Mouse (Mus musculus) ovary, postnatal 14 days (tissue): ENCODE data around the gene Rnf8.

Experiments used
- DNase-seq: peaks from one replicate; pipeline ENCODE4 v3.0.0; 2022; ENCODE audit warnings: low spot score

Gene Rnf8

DNA sequence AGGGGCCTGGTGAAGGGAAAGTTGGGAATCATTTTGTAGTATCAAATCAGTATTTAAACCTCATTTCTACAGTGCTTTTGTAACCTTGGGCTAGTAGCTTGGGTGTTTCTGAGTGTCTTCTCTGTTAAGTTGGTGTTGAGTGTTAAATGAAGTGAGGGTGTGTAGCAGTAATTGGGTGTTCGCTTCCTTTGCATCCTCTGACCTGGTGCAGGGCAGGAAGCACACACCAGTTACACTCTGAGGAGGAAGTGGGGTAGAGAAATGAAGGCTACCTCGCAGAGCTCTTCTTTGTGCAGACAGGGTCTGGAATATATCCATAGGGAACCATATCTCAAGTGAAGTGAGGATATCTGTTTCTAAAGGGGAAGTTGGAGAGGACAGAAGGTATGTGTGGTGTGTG is 66.3 kb downstream of the Rnf8 start:
- no peak for DNase-seq

DNA sequence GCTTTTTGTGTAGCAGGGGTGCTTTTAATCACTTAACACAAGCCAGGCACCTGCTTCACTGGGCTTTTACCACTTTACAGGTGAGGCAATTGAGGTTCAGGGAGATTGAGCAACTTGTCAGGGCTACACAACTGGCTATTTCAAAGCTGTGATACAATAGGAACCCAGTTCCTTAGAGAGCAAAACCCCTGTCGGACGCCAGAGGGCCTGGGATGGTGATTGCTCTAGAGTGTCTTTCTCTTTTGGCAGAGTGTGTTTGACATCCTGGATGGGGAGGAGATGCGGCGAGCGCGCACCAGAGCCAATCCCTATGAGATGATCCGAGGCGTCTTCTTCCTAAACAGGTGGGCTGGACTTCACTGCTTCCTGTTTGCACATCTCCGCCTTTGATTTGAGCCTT is 67.1 kb downstream of the Rnf8 start:
- DNase-seq, result no peak

- DNase-seq, result no peak
Measured at GRCm38 (mm10) chr17:29682261-29682660, 67.7 kb downstream of the Rnf8 start.

DNA sequence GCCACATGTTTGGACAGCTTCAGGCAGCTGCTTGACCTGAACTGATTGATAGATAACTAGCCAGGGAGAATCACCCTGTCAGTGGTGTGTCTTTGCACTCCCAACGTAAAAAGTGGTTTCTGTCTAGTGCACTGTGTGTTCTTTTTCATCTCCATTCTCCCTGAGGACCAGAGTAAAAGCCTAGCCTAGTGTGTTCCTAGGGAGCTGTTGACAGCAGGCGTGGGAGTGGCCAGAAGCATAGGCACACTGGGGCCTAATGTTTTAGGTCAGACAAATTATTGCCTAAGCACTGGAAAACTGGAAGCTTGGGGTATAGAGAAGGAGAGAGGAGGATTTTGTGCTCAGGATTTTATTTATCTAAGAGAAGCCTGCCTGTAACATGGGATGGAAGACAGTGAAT is 68.5 kb downstream of the Rnf8 start:
- no peak for DNase-seq

DNA sequence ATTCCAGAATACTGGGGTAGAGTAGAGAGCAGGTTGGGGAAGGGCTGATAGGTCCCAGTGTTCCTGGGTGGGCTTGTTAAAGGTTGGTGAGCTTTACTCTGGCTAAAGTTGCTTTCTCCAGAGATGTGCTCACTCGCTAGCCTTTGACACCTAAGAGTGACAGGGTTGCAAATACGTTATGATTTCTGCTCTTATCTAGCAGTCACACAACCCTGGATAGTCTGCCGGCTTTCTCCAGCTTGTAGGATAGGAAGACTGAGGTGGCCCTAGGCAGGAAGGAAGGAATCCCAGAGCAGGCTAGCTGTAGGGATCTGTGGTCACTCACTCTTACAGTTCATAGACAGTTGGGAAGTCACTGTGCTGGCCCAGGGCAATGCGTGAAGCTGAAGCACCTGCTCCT is 69.7 kb downstream of the Rnf8 start:
- no peak for DNase-seq

DNA sequence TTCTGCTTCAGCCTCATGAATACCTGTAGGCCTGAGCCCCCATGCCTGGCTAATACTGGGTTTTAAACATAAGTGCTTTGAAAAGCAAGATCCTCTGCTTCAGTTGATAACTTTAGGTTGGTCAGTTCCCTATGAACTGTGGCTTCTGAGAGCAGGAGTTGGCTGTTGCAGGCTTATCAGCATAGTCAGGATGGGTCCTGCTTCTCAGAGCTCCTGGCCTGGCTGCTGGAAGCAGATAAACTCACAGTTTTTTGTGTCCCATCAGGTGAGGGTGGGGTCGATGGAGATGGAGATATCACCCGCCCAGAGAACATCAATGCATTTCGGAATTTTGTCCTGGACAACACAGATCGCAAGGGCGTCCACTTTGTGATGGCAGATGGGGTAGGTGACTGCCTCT is 72.2 kb downstream of the Rnf8 start:
- no peak for DNase-seq

DNA sequence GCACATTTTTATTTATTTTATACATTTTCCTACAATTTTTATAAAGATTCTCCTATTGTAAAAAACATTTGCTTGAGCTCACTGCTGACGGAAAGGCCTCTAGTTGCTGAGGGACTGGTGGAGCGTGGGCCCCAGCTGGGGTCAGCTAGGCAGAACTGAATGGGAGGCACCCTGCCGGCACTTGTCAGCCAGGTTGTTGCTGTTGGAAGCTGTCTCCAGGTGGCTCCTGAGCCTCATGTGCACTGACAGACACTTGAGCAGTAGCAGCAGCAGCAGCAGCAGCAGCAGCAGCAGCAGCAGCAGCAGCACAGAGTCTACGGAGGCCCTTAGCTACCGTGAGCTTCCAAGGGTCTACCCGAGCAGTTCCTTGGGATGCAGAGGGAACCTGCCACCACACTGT is 72.8 kb downstream of the Rnf8 start:
- no peak for DNase-seq

GRCm38 (mm10) chr17:29688610-29689009 is 74.0 kb downstream of the Rnf8 start:
- DNase-seq, result no peak

- DNase-seq, result no peak
Measured at GRCm38 (mm10) chr17:29690257-29690656, 75.7 kb downstream of the Rnf8 start.

DNA sequence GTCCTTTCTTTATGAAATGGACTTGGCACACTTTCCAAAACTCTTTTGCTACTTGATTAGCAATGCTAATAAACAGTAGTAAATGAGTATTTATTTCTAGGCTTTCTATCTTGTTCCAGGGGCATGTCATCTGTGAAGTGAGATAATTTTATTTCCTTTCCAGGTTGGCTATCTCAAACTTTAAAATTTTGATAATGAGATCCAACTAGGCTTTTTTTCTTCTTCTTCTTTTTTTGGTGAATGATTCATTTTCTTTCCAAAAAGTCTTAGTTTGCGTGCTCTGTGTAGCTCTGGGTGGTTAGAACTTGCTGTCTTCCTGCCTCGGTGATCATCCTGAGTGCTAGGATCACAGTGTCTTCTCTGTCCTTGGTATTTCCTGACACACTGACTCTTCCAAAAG is 78.2 kb downstream of the Rnf8 start:
- no peak for DNase-seq

- no peak for DNase-seq
Measured at GRCm38 (mm10) chr17:29693571-29693970, 79.0 kb downstream of the Rnf8 start.

DNA sequence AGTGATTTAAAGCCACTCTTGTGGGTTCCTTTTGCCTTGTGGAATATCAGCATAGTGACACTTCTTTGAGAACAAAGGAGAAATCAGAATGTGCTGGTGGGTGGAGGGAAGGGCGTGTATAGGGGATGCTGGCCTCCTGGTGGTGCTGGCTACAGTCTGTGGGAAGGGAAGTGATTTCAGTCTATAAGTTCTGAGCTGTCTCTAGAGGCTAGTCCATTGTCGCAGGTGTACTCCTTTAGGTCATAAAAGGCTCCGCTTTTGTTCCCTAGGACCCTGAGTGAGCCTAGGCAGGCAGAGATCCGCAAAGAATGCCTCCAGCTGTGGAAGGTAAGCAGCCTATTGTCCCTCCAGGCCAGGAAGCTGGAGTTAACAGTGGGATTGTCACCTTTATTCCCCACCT is 79.9 kb downstream of the Rnf8 start:
- no peak for DNase-seq
